Mouse (Mus musculus) cerebellum, adult (tissue): Measurements from ENCODE around the gene Traf3ip1.

Experiments used
- ATAC-seq: cut with Nextera tagmentation; 2 replicates; pipeline ENCODE4 v1.9.2; 2017; ENCODE audit warnings: mild to moderate bottlenecking, moderate library complexity, mixed read lengths; ENCODE audit not compliant: insufficient number of reproducible peaks, low FRiP score, low TSS enrichment

Gene Traf3ip1

GRCm38 (mm10) chr1:91494457-91495140 is at the start of gene Traf3ip1:
Traf3ip1 (plus strand) TSS chr1:91494647.
- ATAC-seq = peak; percentile 97

- no peak for ATAC-seq
Measured at GRCm38 (mm10) chr1:91444841-91445830, 49.3 kb upstream of the Traf3ip1 start.

- ATAC-seq = no peak
Measured at GRCm38 (mm10) chr1:91446060-91446459, 48.4 kb upstream of the Traf3ip1 start.

GRCm38 (mm10) chr1:91446511-91446910 is 47.9 kb upstream of the Traf3ip1 start:
- ATAC-seq = no peak

GRCm38 (mm10) chr1:91448688-91449087 is 45.8 kb upstream of the Traf3ip1 start:
- no peak for ATAC-seq

GRCm38 (mm10) chr1:91450851-91451250 is 43.6 kb upstream of the Traf3ip1 start:
- ATAC-seq = no peak

- ATAC-seq = no peak
Measured at GRCm38 (mm10) chr1:91451547-91452084, 42.8 kb upstream of the Traf3ip1 start.

- no peak for ATAC-seq
Measured at GRCm38 (mm10) chr1:91453932-91454331, 40.5 kb upstream of the Traf3ip1 start.

- no peak for ATAC-seq
Measured at GRCm38 (mm10) chr1:91454366-91454765, 40.1 kb upstream of the Traf3ip1 start.

- no peak for ATAC-seq
Measured at GRCm38 (mm10) chr1:91454927-91455326, 39.5 kb upstream of the Traf3ip1 start.

- no peak for ATAC-seq
Measured at GRCm38 (mm10) chr1:91455661-91456161, 38.7 kb upstream of the Traf3ip1 start.

GRCm38 (mm10) chr1:91456301-91456801 is 38.1 kb upstream of the Traf3ip1 start:
- ATAC-seq = no peak

- ATAC-seq = no peak
Measured at GRCm38 (mm10) chr1:91457116-91457515, 37.3 kb upstream of the Traf3ip1 start.

- ATAC-seq = no peak
Measured at GRCm38 (mm10) chr1:91457698-91458097, 36.7 kb upstream of the Traf3ip1 start.

GRCm38 (mm10) chr1:91458223-91458861 is 36.1 kb upstream of the Traf3ip1 start:
- peak; percentile 23; the same call in 1 of the 2 replicates for ATAC-seq

GRCm38 (mm10) chr1:91459059-91459809 is 35.2 kb upstream of the Traf3ip1 start, which contains the start of gene Per2:
Per2 (minus strand) TSS chr1:91459324.
- ATAC-seq = peak; percentile 92

GRCm38 (mm10) chr1:91460069-91460468 is 34.4 kb upstream of the Traf3ip1 start:
- ATAC-seq = no peak

GRCm38 (mm10) chr1:91460564-91460963 is 33.9 kb upstream of the Traf3ip1 start:
- no peak for ATAC-seq

GRCm38 (mm10) chr1:91463336-91463995 is 31.0 kb upstream of the Traf3ip1 start:
- no peak for ATAC-seq
